Mouse (Mus musculus) MEL (cell line): Measurements from ENCODE around the gene Trpc4.

Experiments used
- CTCF ChIP-seq, 3 experiments: IDR thresholded peaks in 2 of 3; conservative IDR thresholded peaks in 1 of 3; 2 replicates each; pipeline ENCODE4 v1.5.1; 2011 to 2012; ENCODE audit warnings: low read length in 3 of 3, low read depth in 2 of 3, mild to moderate bottlenecking in 2 of 3, improper control_type of control experiment in 1 of 3, inconsistent platforms in 1 of 3, mixed read lengths in 1 of 3, moderate library complexity in 1 of 3; ENCODE audit not compliant: control insufficient read depth in 1 of 3, insufficient read depth in 1 of 3, poor library complexity in 1 of 3, severe bottlenecking in 1 of 3
- EP300 ChIP-seq, 2 experiments: IDR thresholded peaks; 2 replicates each; pipeline ENCODE4 v1.6.1; 2011; ENCODE audit warnings: improper control_type of control experiment in 2 of 2, low read length in 2 of 2, low read depth in 1 of 2, mild to moderate bottlenecking in 1 of 2
- POLR2A ChIP-seq, 2 experiments: IDR thresholded peaks; 2 replicates each; pipeline ENCODE4 v1.6.1; 2011 to 2012; ENCODE audit warnings: low read length in 2 of 2, mild to moderate bottlenecking in 2 of 2, control low read depth in 1 of 2, improper control_type of control experiment in 1 of 2, low read depth in 1 of 2, moderate library complexity in 1 of 2; ENCODE audit not compliant: control insufficient read depth in 1 of 2, insufficient read depth in 1 of 2, poor library complexity in 1 of 2
- POLR2AphosphoS2 ChIP-seq: IDR thresholded peaks from 2 replicates; pipeline ENCODE4 v1.6.1; 2011; ENCODE audit warnings: low read length, improper control_type of control experiment
- ZKSCAN1 ChIP-seq: IDR thresholded peaks from 2 replicates; pipeline ENCODE4 v1.6.1; 2012; ENCODE audit warnings: low read depth, mild to moderate bottlenecking, inconsistent platforms, low read length, improper control_type of control experiment, moderate library complexity

- TF ChIP-seq POLR2AphosphoS2 = no peak
- TF ChIP-seq CTCF (IDR thresholded peaks at IDR 0.05 in 2 of 3, conservative IDR thresholded peaks at IDR 0.05 in 1 of 3; ENCODE audit: control insufficient read depth in 1 of 3, insufficient read depth in 1 of 3, low read depth in 2 of 3, low read length in 3 of 3, poor library complexity in 1 of 3, severe bottlenecking in 1 of 3) = no peak
- TF ChIP-seq ZKSCAN1 = no peak
- TF ChIP-seq EP300 (IDR thresholded peaks at IDR 0.05; ENCODE audit: low read depth in 1 of 2, low read length in 2 of 2) = no peak
- TF ChIP-seq POLR2A (IDR thresholded peaks at IDR 0.05; ENCODE audit: control insufficient read depth in 1 of 2, insufficient read depth in 1 of 2, low read depth in 1 of 2, low read length in 2 of 2, poor library complexity in 1 of 2) = no peak
Observed at GRCm38 (mm10) chr3:54266943-54267342, 111.1 kb downstream of the Trpc4 start.
